ENCODE assay signal across 14 mouse cellular contexts in genomic region chr9:27175682-27176081, GRCm38 (mm10). TPM values are rescaled to one million over a fixed set of nuclear protein-coding genes. Genes with fewer than 3 reads are reported as not detected.
A peak's percentile ranks its signal among the peaks of the same experiment; 100 is the strongest.
DNase-seq lines count a peak whose midpoint lies in the region; ATAC-seq and TF ChIP-seq lines count a peak whose summit lies in the region.
"Had no signal": no experiment of that assay in that cellular context is flagged by ENCODE, and none has a peak within 500 bp of the region (broad histone marks: within the 10 kb centered on the region; RNA-seq: fewer than 3 reads in every experiment).

No protein-coding gene starts in this region.

- peak overlapping the region; percentile 37; the same call in 1 of the 2 replicates for H3K9ac ChIP-seq in heart, embryonic 13.5 days
- no peak overlapping the region for H3K9ac ChIP-seq in hindbrain, embryonic 14.5 days
- H3K9ac ChIP-seq: forebrain, embryonic 13.5 days; liver, embryonic 15.5 days had no signal

- H3K27me3 ChIP-seq in heart, embryonic 13.5 days (replicated peaks), result no peaks in the 10 kb centered on the region
- H3K27me3 ChIP-seq in hindbrain, embryonic 14.5 days (ENCODE audit: control insufficient read depth, insufficient read depth, low read length), result no peaks in the 10 kb centered on the region
- H3K27me3 ChIP-seq: forebrain, embryonic 13.5 days; liver, embryonic 15.5 days had no signal

- H3K36me3 ChIP-seq in heart, embryonic 13.5 days, result no peaks in the 10 kb centered on the region
- no peaks in the 10 kb centered on the region for H3K36me3 ChIP-seq in hindbrain, embryonic 14.5 days (replicated peaks; ENCODE audit: control insufficient read depth, insufficient read depth)
- H3K36me3 ChIP-seq: liver, embryonic 15.5 days had no signal

- no peak overlapping the region for H3K4me3 ChIP-seq in heart, embryonic 13.5 days
- H3K4me3 ChIP-seq in layer of hippocampus, adult 2 months, result no peak overlapping the region
- no peak overlapping the region for H3K4me3 ChIP-seq in hindbrain, embryonic 14.5 days (replicated peaks; ENCODE audit: low read length)
- H3K4me3 ChIP-seq: forebrain, embryonic 13.5 days; liver, embryonic 15.5 days; megakaryocyte, embryonic 14.5 days had no signal

- intact Hi-C loops in heart, postnatal 25 days (cut with DNase I), result loop anchor here (1.0 to 5.0 kb wide), 4 partner anchors 19 to 112 kb away; no protein-coding TSS in a partner anchor

- ATAC-seq in heart, embryonic 13.5 days (ENCODE audit: extremely low read depth, insufficient number of reproducible peaks, low FRiP score, low TSS enrichment), result no peak
- ATAC-seq in hindbrain, embryonic 14.5 days (ENCODE audit: low FRiP score), result peak; percentile 25; the same call in 1 of the 2 replicates
- ATAC-seq: activated CD4-positive, CD25-positive, alpha-beta regulatory T cell, adult 4 months had no signal

- H3K4me1 ChIP-seq in heart, embryonic 13.5 days, result peaks cover 5% of the 10 kb centered on the region; the same call in 1 of the 2 replicates
- H3K4me1 ChIP-seq in hindbrain, embryonic 14.5 days (replicated peaks; ENCODE audit: control insufficient read depth, insufficient read depth, low read length), result no peaks in the 10 kb centered on the region; the same call in 1 of the 2 replicates
- H3K4me1 ChIP-seq: liver, embryonic 15.5 days had no signal

- no peak for TF ChIP-seq CTCF in layer of hippocampus, adult 2 months (conservative IDR thresholded peaks at IDR 0.05)

- H3K9me3 ChIP-seq in heart, embryonic 13.5 days, result no peaks in the 10 kb centered on the region
- H3K9me3 ChIP-seq in hindbrain, embryonic 14.5 days (ENCODE audit: control insufficient read depth, low read length), result no peaks in the 10 kb centered on the region
- H3K9me3 ChIP-seq: forebrain, embryonic 13.5 days; liver, embryonic 15.5 days had no signal

- DNase-seq in cerebellum, adult 9-10 months, result peak; percentile 7
- no peak for DNase-seq in cerebellum, adult 9-11 months
- DNase-seq in heart, postnatal 25 days (ENCODE audit: low spot score), result no peak
- no peak for DNase-seq in layer of hippocampus, adult 2 months (ENCODE audit: low spot score in 2 of 2)
- DNase-seq in layer of hippocampus, adult 18-20 months (ENCODE audit: low spot score in 2 of 2), result no peak
- DNase-seq in hindbrain, embryonic 14.5 days (ENCODE audit: low spot score), result no peak
- DNase-seq in T-cell, adult 2 months (ENCODE audit: low spot score), result no peak

- no peak overlapping the region for H3K4me2 ChIP-seq in heart, embryonic 13.5 days
- no peak overlapping the region for H3K4me2 ChIP-seq in hindbrain, embryonic 14.5 days (replicated peaks)
- H3K4me2 ChIP-seq: forebrain, embryonic 13.5 days; heart, embryonic 11.5 days; liver, embryonic 15.5 days had no signal

- WGBS in heart, embryonic 13.5 days, result 80% methylated on average over 6 of the region's 6 CpGs
- WGBS in hindbrain, embryonic 14.5 days, result 89% methylated on average over 6 of the region's 6 CpGs

- no peak overlapping the region for H3K27ac ChIP-seq in heart, embryonic 13.5 days (replicated peaks)
- peak overlapping the region; percentile 79 for H3K27ac ChIP-seq in layer of hippocampus, adult 2 months
- no peak overlapping the region for H3K27ac ChIP-seq in hindbrain, embryonic 14.5 days
- H3K27ac ChIP-seq: forebrain, embryonic 13.5 days; liver, embryonic 15.5 days; stomach, postnatal 0 days had no signal

RNA-seq across cellular contexts. Expression of gene Jam3, which starts 20.5 kb away (rescaled TPM):
- polyA plus RNA-seq in heart, embryonic 13.5 days (2015; fragmentation: Nextera tagmentation; extraction: Ambion mirVana), result 39.8 and 43.4 TPM in 2 replicates
- 10 to 100 TPM; 13.0 to 16.6 TPM for total RNA-seq in heart, postnatal 25 days (2021)
- 10 to 100 TPM; 36.4 to 42.3 TPM for total RNA-seq in layer of hippocampus, adult 2 months (2021)
- total RNA-seq in layer of hippocampus, adult 18-20 months (2021), result 10 to 100 TPM; 34.6 to 37.8 TPM
- 44.5 and 46.1 TPM in 2 replicates for polyA plus RNA-seq in hindbrain, embryonic 14.5 days (2014; fragmentation: Nextera tagmentation; extraction: Ambion mirVana)
